Mouse (Mus musculus): ENCODE measurements around the gene Wdr70. TPM values are rescaled to one million over a fixed set of nuclear protein-coding genes. Genes with fewer than 3 reads are reported as not detected.

Wdr70 gene
- polyA plus RNA-seq, 1 experiment from 2014 or later: 81.5 TPM

GRCm38 (mm10) chr15:7976775-7977174 lies 122.2 kb downstream of the Wdr70 start:
- H3K4me3 ChIP-seq (ENCODE audit: low read depth, low read length): no peak overlapping the region
- no peaks in the 10 kb centered on the region for H3K27me3 ChIP-seq (ENCODE audit: control insufficient read depth, insufficient read depth, low read length)
- H3K4me2 ChIP-seq: no peak overlapping the region
- no peak overlapping the region for H3K9ac ChIP-seq (ENCODE audit: low read length)
- 54% methylated on average over 9 of the region's 9 CpGs for WGBS
- H3K36me3 ChIP-seq (ENCODE audit: control insufficient read depth, insufficient read depth, low read length): 0 out of 2 replicates have a peak, but pooled peaks cover 3% of the 10 kb centered on the region
- DNase-seq (ENCODE audit: low spot score, missing footprints) (no peak), ATAC-seq (ENCODE audit: low FRiP score) (no peak)
- no peak overlapping the region for H3K27ac ChIP-seq (ENCODE audit: low read depth, low read length)
- H3K9me3 ChIP-seq (ENCODE audit: control insufficient read depth, low read length): no peaks in the 10 kb centered on the region
- H3K4me1 ChIP-seq (ENCODE audit: control insufficient read depth, insufficient read depth, low read length): no peaks in the 10 kb centered on the region

- 86% methylated on average over 8 of the region's 8 CpGs for WGBS
- H3K27me3 ChIP-seq (ENCODE audit: control insufficient read depth, insufficient read depth, low read length): no peaks in the 10 kb centered on the region
- 0 out of 2 replicates have a peak, but pooled peaks cover 3% of the 10 kb centered on the region for H3K36me3 ChIP-seq (ENCODE audit: control insufficient read depth, insufficient read depth, low read length)
- no peaks in the 10 kb centered on the region for H3K4me1 ChIP-seq (ENCODE audit: control insufficient read depth, insufficient read depth, low read length)
- no peaks in the 10 kb centered on the region for H3K9me3 ChIP-seq (ENCODE audit: control insufficient read depth, low read length)
- H3K9ac ChIP-seq (ENCODE audit: low read length): no peak overlapping the region
- DNase-seq (ENCODE audit: low spot score, missing footprints) (no peak), ATAC-seq (ENCODE audit: low FRiP score) (no peak)
- H3K4me2 ChIP-seq: no peak overlapping the region
- H3K4me3 ChIP-seq (ENCODE audit: low read depth, low read length): no peak overlapping the region
- no peak overlapping the region for H3K27ac ChIP-seq (ENCODE audit: low read depth, low read length)
Measured at GRCm38 (mm10) chr15:7974368-7974767, 124.6 kb downstream of the Wdr70 start.

- WGBS: 95% methylated on average over 5 of the region's 5 CpGs
- DNase-seq (ENCODE audit: low spot score, missing footprints): no peak
- no peak for ATAC-seq (ENCODE audit: low FRiP score)
Measured at GRCm38 (mm10) chr15:7972528-7972927, 126.5 kb downstream of the Wdr70 start.

GRCm38 (mm10) chr15:7962786-7963185 lies 136.2 kb downstream of the Wdr70 start:
- 89% methylated on average over 6 of the region's 6 CpGs for WGBS
- DNase-seq (ENCODE audit: low spot score, missing footprints): no peak

More at GRCm38 (mm10) chr15:7972528-7972927, 126.5 kb downstream of the Wdr70 start:
- Histone ChIP-seq H3K27ac (ENCODE audit: low read depth, low read length) (no peak overlapping the region), H3K4me1 (ENCODE audit: control insufficient read depth, insufficient read depth, low read length) (no peaks in the 10 kb centered on the region), H3K36me3 (ENCODE audit: control insufficient read depth, insufficient read depth, low read length) (0 out of 2 replicates have a peak, but pooled peaks cover 3% of the 10 kb centered on the region), H3K27me3 (ENCODE audit: control insufficient read depth, insufficient read depth, low read length) (no peaks in the 10 kb centered on the region), H3K4me2 (no peak overlapping the region), H3K4me3 (ENCODE audit: low read depth, low read length) (no peak overlapping the region), H3K9me3 (ENCODE audit: control insufficient read depth, low read length) (no peaks in the 10 kb centered on the region), H3K9ac (ENCODE audit: low read length) (no peak overlapping the region)

GRCm38 (mm10) chr15:7961489-7961888 lies 137.5 kb downstream of the Wdr70 start:
- ATAC-seq (ENCODE audit: low FRiP score) (0 out of 2 replicates have a peak, but pooled peaks have one; percentile 44), DNase-seq (ENCODE audit: low spot score, missing footprints) (no peak)
- H3K27me3 ChIP-seq (ENCODE audit: control insufficient read depth, insufficient read depth, low read length): no peaks in the 10 kb centered on the region
- H3K4me2 ChIP-seq: no peak overlapping the region
- no peaks in the 10 kb centered on the region for H3K36me3 ChIP-seq (ENCODE audit: control insufficient read depth, insufficient read depth, low read length)
- H3K27ac ChIP-seq (ENCODE audit: low read depth, low read length): no peak overlapping the region
- H3K4me3 ChIP-seq (ENCODE audit: low read depth, low read length): no peak overlapping the region
- no peaks in the 10 kb centered on the region for H3K9me3 ChIP-seq (ENCODE audit: control insufficient read depth, low read length)
- no peaks in the 10 kb centered on the region for H3K4me1 ChIP-seq (ENCODE audit: control insufficient read depth, insufficient read depth, low read length)
- whole genome bisulfite sequencing: 15% methylated on average over 2 of the region's 2 CpGs
- H3K9ac ChIP-seq (ENCODE audit: low read length): no peak overlapping the region

More at GRCm38 (mm10) chr15:7962786-7963185, 136.2 kb downstream of the Wdr70 start:
- no peak overlapping the region for H3K9ac ChIP-seq (ENCODE audit: low read length)
- H3K27ac ChIP-seq (ENCODE audit: low read depth, low read length): no peak overlapping the region
- no peaks in the 10 kb centered on the region for H3K4me1 ChIP-seq (ENCODE audit: control insufficient read depth, insufficient read depth, low read length)
- no peaks in the 10 kb centered on the region for H3K27me3 ChIP-seq (ENCODE audit: control insufficient read depth, insufficient read depth, low read length)
- ATAC-seq (ENCODE audit: low FRiP score): no peak
- no peak overlapping the region for H3K4me3 ChIP-seq (ENCODE audit: low read depth, low read length)
- H3K36me3 ChIP-seq (ENCODE audit: control insufficient read depth, insufficient read depth, low read length): no peaks in the 10 kb centered on the region
- no peaks in the 10 kb centered on the region for H3K9me3 ChIP-seq (ENCODE audit: control insufficient read depth, low read length)
- no peak overlapping the region for H3K4me2 ChIP-seq

GRCm38 (mm10) chr15:7956899-7957298 lies 142.1 kb downstream of the Wdr70 start:
- WGBS: 83% methylated on average over 1 of the region's 1 CpGs

GRCm38 (mm10) chr15:7950561-7950960 lies 148.4 kb downstream of the Wdr70 start:
- Histone ChIP-seq H3K36me3 (ENCODE audit: control insufficient read depth, insufficient read depth, low read length) (no peaks in the 10 kb centered on the region), H3K27ac (ENCODE audit: low read depth, low read length) (no peak overlapping the region), H3K4me2 (no peak overlapping the region), H3K9ac (ENCODE audit: low read length) (no peak overlapping the region), H3K9me3 (ENCODE audit: control insufficient read depth, low read length) (no peaks in the 10 kb centered on the region), H3K4me1 (ENCODE audit: control insufficient read depth, insufficient read depth, low read length) (no peaks in the 10 kb centered on the region), H3K4me3 (ENCODE audit: low read depth, low read length) (no peak overlapping the region), H3K27me3 (ENCODE audit: control insufficient read depth, insufficient read depth, low read length) (no peaks in the 10 kb centered on the region)
- DNase-seq (ENCODE audit: low spot score, missing footprints) (no peak), ATAC-seq (ENCODE audit: low FRiP score) (no peak)
- 95% methylated on average over 7 of the region's 7 CpGs for WGBS

More at GRCm38 (mm10) chr15:7956899-7957298, 142.1 kb downstream of the Wdr70 start:
- no peaks in the 10 kb centered on the region for H3K27me3 ChIP-seq (ENCODE audit: control insufficient read depth, insufficient read depth, low read length)
- H3K4me1 ChIP-seq (ENCODE audit: control insufficient read depth, insufficient read depth, low read length): no peaks in the 10 kb centered on the region
- DNase-seq (ENCODE audit: low spot score, missing footprints): no peak
- no peaks in the 10 kb centered on the region for H3K36me3 ChIP-seq (ENCODE audit: control insufficient read depth, insufficient read depth, low read length)
- ATAC-seq (ENCODE audit: low FRiP score): no peak
- no peak overlapping the region for H3K4me2 ChIP-seq
- H3K4me3 ChIP-seq (ENCODE audit: low read depth, low read length): no peak overlapping the region
- no peak overlapping the region for H3K27ac ChIP-seq (ENCODE audit: low read depth, low read length)
- no peak overlapping the region for H3K9ac ChIP-seq (ENCODE audit: low read length)
- H3K9me3 ChIP-seq (ENCODE audit: control insufficient read depth, low read length): no peaks in the 10 kb centered on the region

GRCm38 (mm10) chr15:7941690-7942089 lies 157.3 kb downstream of the Wdr70 start:
- H3K4me1 ChIP-seq (ENCODE audit: control insufficient read depth, insufficient read depth, low read length): no peaks in the 10 kb centered on the region
- no peaks in the 10 kb centered on the region for H3K36me3 ChIP-seq (ENCODE audit: control insufficient read depth, insufficient read depth, low read length)
- WGBS: 41% methylated on average over 3 of the region's 3 CpGs
- H3K9ac ChIP-seq (ENCODE audit: low read length): no peak overlapping the region
- DNase-seq (ENCODE audit: low spot score, missing footprints) (peak; percentile 64), ATAC-seq (ENCODE audit: low FRiP score) (no peak)
- H3K27me3 ChIP-seq (ENCODE audit: control insufficient read depth, insufficient read depth, low read length): no peaks in the 10 kb centered on the region
- no peaks in the 10 kb centered on the region for H3K9me3 ChIP-seq (ENCODE audit: control insufficient read depth, low read length)
- no peak overlapping the region for H3K27ac ChIP-seq (ENCODE audit: low read depth, low read length)
- H3K4me2 ChIP-seq: no peak overlapping the region
- no peak overlapping the region for H3K4me3 ChIP-seq (ENCODE audit: low read depth, low read length)

GRCm38 (mm10) chr15:7935571-7936165 lies 163.3 kb downstream of the Wdr70 start:
- no peak for ATAC-seq (ENCODE audit: low FRiP score)
- peak; percentile 45 for DNase-seq (ENCODE audit: low spot score, missing footprints)
- Histone ChIP-seq H3K4me3 (ENCODE audit: low read depth, low read length) (no peak overlapping the region), H3K4me1 (ENCODE audit: control insufficient read depth, insufficient read depth, low read length) (no peaks in the 10 kb centered on the region), H3K27me3 (ENCODE audit: control insufficient read depth, insufficient read depth, low read length) (no peaks in the 10 kb centered on the region), H3K27ac (ENCODE audit: low read depth, low read length) (no peak overlapping the region), H3K9me3 (ENCODE audit: control insufficient read depth, low read length) (no peaks in the 10 kb centered on the region), H3K4me2 (no peak overlapping the region), H3K36me3 (ENCODE audit: control insufficient read depth, insufficient read depth, low read length) (no peaks in the 10 kb centered on the region), H3K9ac (ENCODE audit: low read length) (no peak overlapping the region)
- WGBS: 88% methylated on average over 7 of the region's 7 CpGs
